ENCODE assay signal across 8 mouse cellular contexts in genomic region chr9:72530237-72530636, GRCm38 (mm10). TPM values are rescaled to one million over a fixed set of nuclear protein-coding genes. Genes with fewer than 3 reads are reported as not detected.
A peak's percentile ranks its signal among the peaks of the same experiment; 100 is the strongest.
DNase-seq lines count a peak whose midpoint lies in the region; ATAC-seq and TF ChIP-seq lines count a peak whose summit lies in the region.

No protein-coding gene starts in this region.

- no peak overlapping the region for H3K4me2 ChIP-seq in forebrain, embryonic 16.5 days (ENCODE audit: low read length)
- H3K4me2 ChIP-seq in intestine, embryonic 16.5 days (ENCODE audit: low read depth, low read length): peak overlapping the region; percentile 11
- no peak overlapping the region for H3K4me2 ChIP-seq in midbrain, embryonic 11.5 days

- H3K4me1 ChIP-seq in forebrain, embryonic 10.5 days: peaks cover 44% of the 10 kb centered on the region
- H3K4me1 ChIP-seq in forebrain, embryonic 16.5 days (replicated peaks; ENCODE audit: control insufficient read depth, insufficient read depth, low read length): peaks cover 14% of the 10 kb centered on the region
- H3K4me1 ChIP-seq in cortical plate, adult 2 months (ENCODE audit: control insufficient read depth, insufficient read depth, low read length): no peaks in the 10 kb centered on the region
- H3K4me1 ChIP-seq in intestine, embryonic 16.5 days (ENCODE audit: control insufficient read depth, insufficient read depth, low read length): 0 out of 2 replicates have a peak, but pooled peaks cover 6% of the 10 kb centered on the region
- H3K4me1 ChIP-seq in midbrain, embryonic 11.5 days (ENCODE audit: control insufficient read depth, insufficient read depth, low read length): peaks cover 8% of the 10 kb centered on the region
- H3K4me1 ChIP-seq in small intestine, adult 2 months (ENCODE audit: control insufficient read depth, insufficient read depth, insufficient read length, low read length): peaks cover 2% of the 10 kb centered on the region; the same call in 1 of the 2 replicates

- no peak overlapping the region for H3K9ac ChIP-seq in forebrain, embryonic 16.5 days (replicated peaks; ENCODE audit: low read depth, low read length)
- H3K9ac ChIP-seq in intestine, embryonic 16.5 days (ENCODE audit: low read depth, low read length): no peak overlapping the region
- no peak overlapping the region for H3K9ac ChIP-seq in midbrain, embryonic 11.5 days (ENCODE audit: low read length)

- intact Hi-C loops in gastrocnemius, postnatal 14 days (cut with DNase I; ENCODE audit: low total_unique reads): no loop called here
- intact Hi-C loops in left cerebral cortex, postnatal 4 days (cut with DNase I): no loop called here

- TF ChIP-seq POLR2A in cortical plate, adult 2 months (IDR thresholded peaks at IDR 0.05; ENCODE audit: extremely low read depth, insufficient read depth, low read length): no peak
- TF ChIP-seq POLR2A in small intestine, adult 2 months (IDR thresholded peaks at IDR 0.05; ENCODE audit: low read depth, low read length): no peak

- WGBS in forebrain, embryonic 10.5 days: 2% methylated on average over 12 of the region's 12 CpGs
- 0% methylated on average over 12 of the region's 12 CpGs for WGBS in forebrain, embryonic 16.5 days
- WGBS in intestine, embryonic 16.5 days: under 1% methylated on average over 12 of the region's 12 CpGs
- under 1% methylated on average over 12 of the region's 12 CpGs for WGBS in midbrain, embryonic 11.5 days
- under 1% methylated on average over 12 of the region's 12 CpGs for WGBS in small intestine, adult 2 months

- no peak for ATAC-seq in forebrain, embryonic 16.5 days
- ATAC-seq in intestine, embryonic 16.5 days: peak; percentile 6; the same call in 1 of the 2 replicates
- ATAC-seq in midbrain, embryonic 11.5 days (ENCODE audit: low FRiP score): no peak

- no peaks in the 10 kb centered on the region for H3K9me3 ChIP-seq in forebrain, embryonic 10.5 days
- H3K9me3 ChIP-seq in forebrain, embryonic 16.5 days (ENCODE audit: control insufficient read depth, low read length): no peaks in the 10 kb centered on the region
- H3K9me3 ChIP-seq in intestine, embryonic 16.5 days (ENCODE audit: control insufficient read depth, low read length): no peaks in the 10 kb centered on the region
- H3K9me3 ChIP-seq in midbrain, embryonic 11.5 days (ENCODE audit: control insufficient read depth, low read length): no peaks in the 10 kb centered on the region

- no peaks in the 10 kb centered on the region for H3K36me3 ChIP-seq in forebrain, embryonic 10.5 days (replicated peaks)
- no peaks in the 10 kb centered on the region for H3K36me3 ChIP-seq in forebrain, embryonic 16.5 days (ENCODE audit: control insufficient read depth, insufficient read depth)
- no peaks in the 10 kb centered on the region for H3K36me3 ChIP-seq in intestine, embryonic 16.5 days (ENCODE audit: control insufficient read depth, insufficient read depth, low read length)
- no peaks in the 10 kb centered on the region for H3K36me3 ChIP-seq in midbrain, embryonic 11.5 days (ENCODE audit: control insufficient read depth, insufficient read depth, low read length)
- H3K36me3 ChIP-seq in small intestine, adult 2 months (ENCODE audit: control insufficient read depth, insufficient read depth, low read length): no peaks in the 10 kb centered on the region

- no peaks in the 10 kb centered on the region for H3K27me3 ChIP-seq in forebrain, embryonic 10.5 days (ENCODE audit: poor library complexity, severe bottlenecking)
- no peaks in the 10 kb centered on the region for H3K27me3 ChIP-seq in forebrain, embryonic 16.5 days (replicated peaks; ENCODE audit: control insufficient read depth, insufficient read depth, low read length)
- no peaks in the 10 kb centered on the region for H3K27me3 ChIP-seq in intestine, embryonic 16.5 days (replicated peaks; ENCODE audit: control insufficient read depth, insufficient read depth, low read length)
- no peaks in the 10 kb centered on the region for H3K27me3 ChIP-seq in midbrain, embryonic 11.5 days (ENCODE audit: control insufficient read depth, insufficient read depth, low read length)
- H3K27me3 ChIP-seq in small intestine, adult 2 months (ENCODE audit: control insufficient read depth, insufficient read depth, low read length): no peaks in the 10 kb centered on the region

- peak; percentile 100 for TF ChIP-seq CTCF in cortical plate, adult 2 months (IDR thresholded peaks at IDR 0.05; ENCODE audit: extremely low read depth, insufficient read depth, low read length)
- peak; percentile 100 for TF ChIP-seq CTCF in small intestine, adult 2 months (IDR thresholded peaks at IDR 0.05; ENCODE audit: extremely low read depth, insufficient read length, insufficient replicate concordance, low read depth, low read length)

- peak overlapping the region; percentile 90 for H3K4me3 ChIP-seq in forebrain, embryonic 10.5 days
- H3K4me3 ChIP-seq in forebrain, embryonic 16.5 days (replicated peaks; ENCODE audit: low read length): no peak overlapping the region
- H3K4me3 ChIP-seq in cortical plate, adult 2 months (ENCODE audit: insufficient read depth, low read length): no peak overlapping the region
- no peak overlapping the region for H3K4me3 ChIP-seq in intestine, embryonic 16.5 days (ENCODE audit: low read length)
- no peak overlapping the region for H3K4me3 ChIP-seq in midbrain, embryonic 11.5 days (ENCODE audit: low read depth, low read length)
- H3K4me3 ChIP-seq in small intestine, adult 2 months (ENCODE audit: low read depth, low read length): no peak overlapping the region

- peak overlapping the region; percentile 98; the same call in 1 of the 2 replicates for H3K27ac ChIP-seq in forebrain, embryonic 10.5 days
- no peak overlapping the region; the same call in 1 of the 2 replicates for H3K27ac ChIP-seq in forebrain, embryonic 16.5 days (ENCODE audit: low read length)
- H3K27ac ChIP-seq in cortical plate, adult 2 months (ENCODE audit: insufficient read depth, low read length): no peak overlapping the region
- peak overlapping the region; percentile 100 for H3K27ac ChIP-seq in intestine, embryonic 16.5 days (ENCODE audit: low read length)
- H3K27ac ChIP-seq in midbrain, embryonic 11.5 days (ENCODE audit: low read depth, low read length): no peak overlapping the region
- peak overlapping the region; percentile 96 for H3K27ac ChIP-seq in small intestine, adult 2 months (ENCODE audit: insufficient read depth, low read depth, low read length)

- DNase-seq in forebrain, embryonic 10.5 days (ENCODE audit: extremely low spot score, low spot score): peak; percentile 88
- DNase-seq in gastrocnemius, postnatal 14 days: peak; percentile 85
- peak; percentile 89 for DNase-seq in left cerebral cortex, postnatal 4 days
- peak; percentile 99 for DNase-seq in midbrain, embryonic 11.5 days (ENCODE audit: low spot score, missing footprints)

RNA-seq across cellular contexts. Expression of gene Rfx7, which starts 1.8 kb away (rescaled TPM):
- 16.5 and 16.8 TPM in 2 replicates for polyA plus RNA-seq in forebrain, embryonic 10.5 days (2016; fragmentation: Nextera tagmentation; extraction: Ambion mirVana)
- 17.2 and 18.6 TPM in 2 replicates for polyA plus RNA-seq in forebrain, embryonic 16.5 days (2015; fragmentation: Nextera tagmentation; extraction: Ambion mirVana)
- polyA plus RNA-seq in cortical plate, adult 2 months (2012; rRNA removed): 15.6 and 16.0 TPM in 2 replicates
- 10 to 100 TPM; 22.1 to 23.7 TPM for total RNA-seq in gastrocnemius, postnatal 14 days (2021)
- 6.3 and 6.9 TPM in 2 replicates for polyA plus RNA-seq in intestine, embryonic 16.5 days (2015; fragmentation: Nextera tagmentation; extraction: Ambion mirVana)
- 10 to 100 TPM; 54.6 to 59.8 TPM for total RNA-seq in left cerebral cortex, postnatal 4 days (2021)
- polyA plus RNA-seq in midbrain, embryonic 11.5 days (2014; fragmentation: Nextera tagmentation; extraction: Ambion mirVana): 24.9 and 27.6 TPM in 2 replicates
- 2.0 and 4.7 TPM in 2 replicates for polyA plus RNA-seq in small intestine, adult 2 months (2012; rRNA removed)

RNA-seq across cellular contexts. Expression of gene Tex9, which starts 38.2 kb away (rescaled TPM):
- polyA plus RNA-seq in forebrain, embryonic 10.5 days (2016; fragmentation: Nextera tagmentation; extraction: Ambion mirVana): 75.5 and 89.5 TPM in 2 replicates
- 27.4 and 33.3 TPM in 2 replicates for polyA plus RNA-seq in forebrain, embryonic 16.5 days (2015; fragmentation: Nextera tagmentation; extraction: Ambion mirVana)
- polyA plus RNA-seq in cortical plate, adult 2 months (2012; rRNA removed): 14.1 and 15.1 TPM in 2 replicates
- 1 to 10 TPM; 3.0 to 3.1 TPM for total RNA-seq in gastrocnemius, postnatal 14 days (2021)
- 13.3 and 14.1 TPM in 2 replicates for polyA plus RNA-seq in intestine, embryonic 16.5 days (2015; fragmentation: Nextera tagmentation; extraction: Ambion mirVana)
- total RNA-seq in left cerebral cortex, postnatal 4 days (2021): 10 to 100 TPM; 13.7 to 20.0 TPM
- polyA plus RNA-seq in midbrain, embryonic 11.5 days (2014; fragmentation: Nextera tagmentation; extraction: Ambion mirVana): 61.7 and 64.0 TPM in 2 replicates
- 0.13 and 0.85 TPM in 2 replicates for polyA plus RNA-seq in small intestine, adult 2 months (2012; rRNA removed)

Comparison
In these comparisons a context has a peak if more than half of its experiments do, and no peak if none do; other contexts are left out.
1. H3K27ac ChIP-seq: peak in forebrain, embryonic 10.5 days (single experiment), intestine, embryonic 16.5 days (single experiment) and small intestine, adult 2 months (single experiment); none in forebrain, embryonic 16.5 days (single experiment), cortical plate, adult 2 months (single experiment) and midbrain, embryonic 11.5 days (single experiment).
2. Peak in every context shown above with its lines, with median percentiles within 50 percentile points of each other: DNase-seq.